In the genomic region with DNA sequence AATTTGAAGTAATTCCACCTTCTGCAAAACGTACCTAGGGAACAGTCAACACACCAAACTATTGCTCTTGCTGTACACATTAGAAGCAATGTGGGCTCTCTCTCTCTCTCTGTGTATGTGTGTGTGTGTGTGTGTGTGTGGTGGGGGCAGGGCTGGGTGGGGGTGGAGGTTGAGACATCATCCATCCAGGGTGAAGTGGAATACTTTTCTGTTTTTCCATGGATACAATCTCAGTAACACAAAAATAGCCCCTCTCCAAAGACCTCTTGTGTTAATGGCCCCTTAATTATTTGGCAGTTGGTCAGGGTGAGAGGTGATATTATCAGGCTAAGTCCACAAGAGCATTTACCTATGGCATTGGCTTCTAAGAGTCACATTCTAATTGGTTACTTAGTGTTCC, we compare ENCODE assay signal across 29 mouse cellular contexts. TPM values are rescaled to one million over a fixed set of nuclear protein-coding genes. Genes with fewer than 3 reads are reported as not detected.
DNase-seq lines count a peak whose midpoint lies in the region; ATAC-seq and TF ChIP-seq lines count a peak whose summit lies in the region.
"Had no signal": no experiment of that assay in that cellular context is flagged by ENCODE, and none has a peak within 500 bp of the region (broad histone marks: within the 10 kb centered on the region; RNA-seq: fewer than 3 reads in every experiment).

No protein-coding gene starts in this region.

- no peak overlapping the region for H3K9ac ChIP-seq in heart, embryonic 13.5 days
- H3K9ac ChIP-seq in heart, embryonic 16.5 days (ENCODE audit: low read length), result no peak overlapping the region
- H3K9ac ChIP-seq in lung, postnatal 0 days (replicated peaks; ENCODE audit: low read depth), result no peak overlapping the region
- H3K9ac ChIP-seq: forebrain, embryonic 13.5 days; hindbrain, embryonic 13.5 days; intestine, embryonic 15.5 days had no signal

- peak overlapping the region; percentile 70 for H3K27ac ChIP-seq in heart, embryonic 13.5 days (replicated peaks)
- H3K27ac ChIP-seq in heart, embryonic 16.5 days (ENCODE audit: low read length), result peak overlapping the region; percentile 66
- no peak overlapping the region for H3K27ac ChIP-seq in lung, postnatal 0 days (ENCODE audit: low read length)
- H3K27ac ChIP-seq: forebrain, embryonic 10.5 days; forebrain, embryonic 13.5 days; hindbrain, embryonic 10.5 days; hindbrain, embryonic 13.5 days; intestine, embryonic 15.5 days had no signal

- TF ChIP-seq CTCF in lung, postnatal 0 days (IDR thresholded peaks at IDR 0.05), result no peak

- no peaks in the 10 kb centered on the region for H3K36me3 ChIP-seq in heart, embryonic 13.5 days
- no peaks in the 10 kb centered on the region for H3K36me3 ChIP-seq in heart, embryonic 16.5 days (ENCODE audit: control insufficient read depth, insufficient read depth)
- H3K36me3 ChIP-seq in lung, postnatal 0 days (ENCODE audit: insufficient read depth, low read length), result no peaks in the 10 kb centered on the region
- H3K36me3 ChIP-seq: forebrain, embryonic 10.5 days; G1E; hindbrain, embryonic 10.5 days; hindbrain, embryonic 13.5 days; intestine, embryonic 15.5 days had no signal

- DNase-seq in heart, postnatal 10 days, result no peak
- DNase-seq in heart, postnatal 25 days (ENCODE audit: low spot score), result no peak
- peak; percentile 63 for DNase-seq in lung, postnatal 0 days (ENCODE audit: low spot score)
- no peak for DNase-seq in lung, postnatal 4 days
- peak; percentile 50 for DNase-seq in lung, postnatal 25 days (ENCODE audit: low spot score)
- DNase-seq: adrenal gland, postnatal 10 days; adrenal gland, postnatal 36 days; B cell, adult 2 months; cerebellum, adult 18-20 months; cerebellum, adult 9-10 months; cerebellum, postnatal 14 days; gastrocnemius, postnatal 25 days; heart, adult 18-20 months; heart, postnatal 36 days; kidney, adult 11 months had no signal

- intact Hi-C loops in heart, postnatal 10 days (cut with DNase I), result no loop called here
- intact Hi-C loops in heart, postnatal 25 days (cut with DNase I), result no loop called here

- H3K9me3 ChIP-seq in heart, embryonic 13.5 days, result no peaks in the 10 kb centered on the region
- H3K9me3 ChIP-seq in heart, embryonic 16.5 days (replicated peaks; ENCODE audit: control insufficient read depth, low read length), result no peaks in the 10 kb centered on the region
- no peaks in the 10 kb centered on the region for H3K9me3 ChIP-seq in lung, postnatal 0 days (ENCODE audit: low read length)
- H3K9me3 ChIP-seq: forebrain, embryonic 10.5 days; forebrain, embryonic 13.5 days; G1E; hindbrain, embryonic 10.5 days; hindbrain, embryonic 13.5 days; intestine, embryonic 15.5 days had no signal

- no peaks in the 10 kb centered on the region for H3K27me3 ChIP-seq in heart, embryonic 13.5 days (replicated peaks)
- H3K27me3 ChIP-seq in heart, embryonic 16.5 days (ENCODE audit: control insufficient read depth, insufficient read depth, low read length), result no peaks in the 10 kb centered on the region
- no peaks in the 10 kb centered on the region for H3K27me3 ChIP-seq in lung, postnatal 0 days (replicated peaks; ENCODE audit: insufficient read depth, low read length)
- H3K27me3 ChIP-seq: CH12.LX; forebrain, embryonic 13.5 days; hindbrain, embryonic 13.5 days; intestine, embryonic 15.5 days; Patski had no signal

- peak overlapping the region; percentile 29; the same call in 1 of the 2 replicates for H3K4me2 ChIP-seq in heart, embryonic 13.5 days
- peak overlapping the region; percentile 33; the same call in 1 of the 2 replicates for H3K4me2 ChIP-seq in heart, embryonic 16.5 days (ENCODE audit: low read depth, low read length)
- H3K4me2 ChIP-seq in lung, postnatal 0 days (replicated peaks; ENCODE audit: low read depth, low read length), result no peak overlapping the region
- H3K4me2 ChIP-seq: forebrain, embryonic 13.5 days; hindbrain, embryonic 13.5 days; intestine, embryonic 15.5 days had no signal

- ATAC-seq in heart, embryonic 13.5 days (ENCODE audit: extremely low read depth, insufficient number of reproducible peaks, low FRiP score, low TSS enrichment), result peak; percentile 54; the same call in 1 of the 2 replicates
- peak; percentile 86 for ATAC-seq in heart, embryonic 16.5 days (replicated peaks; ENCODE audit: extremely low read depth, insufficient read depth, low FRiP score)
- peak; percentile 85 for ATAC-seq in lung, postnatal 0 days
- ATAC-seq in frontal cortex, adult (ENCODE audit: low TSS enrichment), result no peak
- ATAC-seq: forebrain, embryonic 13.5 days; forebrain, embryonic 16.5 days; hindbrain, embryonic 16.5 days; intestine, embryonic 15.5 days; Patski had no signal

- H3K4me1 ChIP-seq in heart, embryonic 13.5 days, result peaks cover 33% of the 10 kb centered on the region
- peaks cover 25% of the 10 kb centered on the region for H3K4me1 ChIP-seq in heart, embryonic 16.5 days (ENCODE audit: control insufficient read depth, insufficient read depth, low read length)
- no peaks in the 10 kb centered on the region; the same call in 1 of the 2 replicates for H3K4me1 ChIP-seq in lung, postnatal 0 days (ENCODE audit: insufficient read depth, low read depth, low read length)
- H3K4me1 ChIP-seq: forebrain, embryonic 13.5 days; hindbrain, embryonic 10.5 days; hindbrain, embryonic 13.5 days had no signal

- H3K4me3 ChIP-seq in heart, embryonic 13.5 days, result no peak overlapping the region
- no peak overlapping the region for H3K4me3 ChIP-seq in heart, embryonic 16.5 days (ENCODE audit: low read length)
- H3K4me3 ChIP-seq in lung, postnatal 0 days (ENCODE audit: low read depth, low read length), result no peak overlapping the region
- H3K4me3 ChIP-seq: forebrain, embryonic 10.5 days; forebrain, embryonic 13.5 days; hindbrain, embryonic 10.5 days; hindbrain, embryonic 13.5 days; intestine, embryonic 15.5 days had no signal

- TF ChIP-seq EP300 in lung, postnatal 0 days (IDR thresholded peaks at IDR 0.05), result peak; percentile 76

- WGBS in heart, embryonic 13.5 days, result 35% methylated on average over 1 of the region's 1 CpGs
- WGBS in heart, embryonic 16.5 days, result 50% methylated on average over 1 of the region's 1 CpGs
- WGBS in lung, postnatal 0 days, result 39% methylated on average over 1 of the region's 1 CpGs

RNA-seq across cellular contexts. Expression of a gene that starts 2.6 kb away (rescaled TPM):
- polyA plus RNA-seq in heart, embryonic 13.5 days (2015; fragmentation: Nextera tagmentation; extraction: Ambion mirVana), result 0.37 and 0.47 TPM in 2 replicates
- under 1 TPM; 0.50 to 0.64 TPM for total RNA-seq in heart, postnatal 10 days (2021)
- polyA plus RNA-seq in heart, embryonic 16.5 days (2015; fragmentation: Nextera tagmentation; extraction: Ambion mirVana), result 0.45 and 0.50 TPM in 2 replicates
- total RNA-seq in heart, postnatal 25 days (2021), result under 1 TPM; 0.23 to 0.25 TPM
- 0.90 and 0.92 TPM in 2 replicates for polyA plus RNA-seq in lung, postnatal 0 days (2015; fragmentation: Nextera tagmentation; extraction: Ambion mirVana)
- total RNA-seq: CH12.LX had no signal
- polyA plus RNA-seq: embryonic facial prominence, embryonic 11.5 days; forebrain, embryonic 10.5 days; forebrain, embryonic 16.5 days; G1E; hindbrain, embryonic 10.5 days; hindbrain, embryonic 13.5 days; Patski had no signal

RNA-seq across cellular contexts. Expression of a gene that starts 57.3 kb away (rescaled TPM):
- 10.4 and 11.7 TPM in 2 replicates for polyA plus RNA-seq in heart, embryonic 13.5 days (2015; fragmentation: Nextera tagmentation; extraction: Ambion mirVana)
- total RNA-seq in heart, postnatal 10 days (2021), result 1 to 10 TPM; 5.7 to 6.0 TPM
- 10.4 and 11.9 TPM in 2 replicates for polyA plus RNA-seq in heart, embryonic 16.5 days (2015; fragmentation: Nextera tagmentation; extraction: Ambion mirVana)
- 1 to 10 TPM; 2.1 to 2.5 TPM for total RNA-seq in heart, postnatal 25 days (2021)
- 3.6 and 4.0 TPM in 2 replicates for polyA plus RNA-seq in lung, postnatal 0 days (2015; fragmentation: Nextera tagmentation; extraction: Ambion mirVana)

Comparison
In these comparisons a context has a peak if more than half of its experiments do, and no peak if none do; other contexts are left out.
1. DNase-seq: peak in lung, postnatal 0 days (single experiment) and lung, postnatal 25 days (single experiment); none in heart, postnatal 10 days (0 of 2), heart, postnatal 25 days (single experiment) and lung, postnatal 4 days (0 of 2).